Mouse (Mus musculus) forebrain, embryonic 12.5 days (tissue): Measurements from ENCODE around the gene Zscan10. TPM values are rescaled to one million over a fixed set of nuclear protein-coding genes. Genes with fewer than 3 reads are reported as not detected.

Experiments
- polyA plus RNA-seq: library from polyadenylated mRNA; unstranded; fragments of >200 nt; fragmentation: Nextera tagmentation; extraction: Ambion mirVana; gene quantifications from 2 replicates; pipeline ENCODE4 v1.2.1, GENCODE M21; 2016

The Zscan10 gene
- polyA plus RNA-seq, 1 experiment from 2014 or later: 0.17 TPM

Other genes with a start within 250 kb of the Zscan10 start
- not detected in 2 replicates for gene Vmn2r116, start 216.3 kb upstream of the Zscan10 start, polyA plus RNA-seq
- gene Vmn2r117, start 121.2 kb upstream of the Zscan10 start, polyA plus RNA-seq: not detected in 2 replicates
- gene Zfp213, start 36.6 kb upstream of the Zscan10 start, polyA plus RNA-seq: 22.7 and 23.7 TPM in 2 replicates
- gene Zfp13, start 1.4 kb upstream of the Zscan10 start, polyA plus RNA-seq: 22.1 and 22.6 TPM in 2 replicates
- gene Mmp25, start 44.4 kb downstream of the Zscan10 start, polyA plus RNA-seq: 0.78 and 0.91 TPM in 2 replicates
- gene Bicdl2, start 59.6 kb downstream of the Zscan10 start, polyA plus RNA-seq: 0.19 and 0.42 TPM in 2 replicates
- 47.1 and 50.3 TPM in 2 replicates for gene Hcfc1r1, start 72.7 kb downstream of the Zscan10 start, polyA plus RNA-seq
- 49.3 and 49.7 TPM in 2 replicates for gene Thoc6, start 73.0 kb downstream of the Zscan10 start, polyA plus RNA-seq
- gene Tnfrsf12a, start 76.6 kb downstream of the Zscan10 start, polyA plus RNA-seq: 3.6 and 4.2 TPM in 2 replicates
- gene Cldn6, start 78.4 kb downstream of the Zscan10 start, polyA plus RNA-seq: 7.1 and 8.0 TPM in 2 replicates
- gene Cldn9, start 83.2 kb downstream of the Zscan10 start, polyA plus RNA-seq: 6.3 and 8.2 TPM in 2 replicates
- gene 1520401A03Rik, start 121.9 kb downstream of the Zscan10 start, polyA plus RNA-seq: 0.17 TPM in 1 of 2 replicates, not detected in the other
- 47.3 and 49.6 TPM in 2 replicates for gene Pkmyt1, start 125.5 kb downstream of the Zscan10 start, polyA plus RNA-seq
- gene Paqr4, start 140.0 kb downstream of the Zscan10 start, polyA plus RNA-seq: 26.4 and 30.8 TPM in 2 replicates
- gene Kremen2, start 145.0 kb downstream of the Zscan10 start, polyA plus RNA-seq: 1.4 and 1.6 TPM in 2 replicates
- gene Flywch1, start 170.7 kb downstream of the Zscan10 start, polyA plus RNA-seq: 173 and 179 TPM in 2 replicates
- gene Flywch2, start 185.2 kb downstream of the Zscan10 start, polyA plus RNA-seq: 32.7 and 33.5 TPM in 2 replicates
- 660 and 697 TPM in 2 replicates for gene Srrm2, start 189.7 kb downstream of the Zscan10 start, polyA plus RNA-seq
- gene Elob, start 228.3 kb downstream of the Zscan10 start, polyA plus RNA-seq: 1,039 and 1,118 TPM in 2 replicates
- gene Prss33, start 235.2 kb downstream of the Zscan10 start, polyA plus RNA-seq: 0.14 TPM in 1 of 2 replicates, not detected in the other
- gene Prss32, start 243.0 kb downstream of the Zscan10 start, polyA plus RNA-seq: not detected in 2 replicates
- gene Prss41, start 243.3 kb downstream of the Zscan10 start, polyA plus RNA-seq: 1.3 and 3.0 TPM in 2 replicates